Mouse (Mus musculus) ES-CJ7 (cell line): Measurements from ENCODE around the gene Tdrd7.
A peak's percentile ranks its signal among the peaks of the same experiment; 100 is the strongest.

Experiments used
- DNase-seq: peaks from one replicate; pipeline ENCODE4 v3.0.0; 2011; ENCODE audit warnings: low read depth, low spot score

The Tdrd7 gene

DNA sequence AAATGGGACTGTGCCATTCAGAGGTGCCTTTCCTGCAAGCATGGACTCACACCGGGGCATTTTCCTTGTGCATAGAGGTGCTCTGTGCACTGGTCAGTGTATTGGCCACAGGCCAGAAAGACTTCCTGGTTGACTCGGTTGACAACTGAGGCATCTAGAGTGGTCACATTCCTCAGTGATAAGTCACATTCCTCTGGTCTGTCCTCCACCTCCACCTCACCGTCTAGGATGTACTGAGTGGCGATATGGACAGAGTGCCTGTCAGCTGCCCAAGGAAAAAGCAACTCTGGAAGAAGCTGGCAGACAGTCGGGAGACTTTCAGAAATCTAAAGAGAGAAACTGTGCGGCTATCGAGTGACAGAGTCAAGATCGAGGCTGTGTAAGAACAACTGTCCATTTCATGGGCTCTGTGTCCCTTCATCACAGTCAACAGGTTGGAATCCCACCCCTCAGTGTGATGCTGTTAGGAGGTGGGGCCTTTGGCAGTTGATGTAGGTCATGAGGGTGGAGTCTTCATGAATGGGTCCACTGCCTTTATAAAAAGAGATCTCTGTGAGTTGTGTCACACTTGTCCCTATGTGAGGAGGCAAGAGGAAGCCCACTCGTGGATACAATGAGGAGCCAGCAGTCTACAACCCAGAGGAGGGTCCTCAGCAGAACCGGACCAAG lies at the start of gene Tdrd7:
TSS of gene Tdrd7 (plus strand) at position 564 of the 669 bp plus-strand sequence.
- no peak for DNase-seq

- DNase-seq: no peak
Observed at GRCm38 (mm10) chr4:45917091-45917490, 48.0 kb upstream of the Tdrd7 start.

- DNase-seq: no peak
Observed at GRCm38 (mm10) chr4:45921663-45922435, 43.3 kb upstream of the Tdrd7 start.

- DNase-seq: peak; percentile 9
Observed at GRCm38 (mm10) chr4:45924011-45924410, 41.1 kb upstream of the Tdrd7 start.

DNA sequence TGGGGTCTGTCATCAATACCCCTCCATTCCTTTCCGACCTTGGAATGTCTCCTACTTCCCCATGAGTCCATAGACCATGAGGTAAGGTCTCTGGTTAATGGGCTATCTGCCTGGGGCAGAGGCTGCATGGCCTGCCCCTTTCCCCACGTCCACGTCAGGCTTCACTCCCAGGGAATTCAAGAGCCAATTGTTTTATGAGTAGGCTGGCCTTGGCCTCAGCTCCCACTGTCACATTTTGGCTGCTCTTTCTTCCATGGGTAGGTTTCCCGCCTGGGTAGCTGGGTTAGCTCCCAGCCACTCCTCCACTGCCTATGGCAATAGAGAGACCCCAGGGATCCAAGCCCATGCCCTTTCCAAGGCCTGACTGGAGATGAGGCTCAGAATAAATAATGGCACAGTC lies 36.6 kb upstream of the Tdrd7 start:
- DNase-seq: no peak

DNA sequence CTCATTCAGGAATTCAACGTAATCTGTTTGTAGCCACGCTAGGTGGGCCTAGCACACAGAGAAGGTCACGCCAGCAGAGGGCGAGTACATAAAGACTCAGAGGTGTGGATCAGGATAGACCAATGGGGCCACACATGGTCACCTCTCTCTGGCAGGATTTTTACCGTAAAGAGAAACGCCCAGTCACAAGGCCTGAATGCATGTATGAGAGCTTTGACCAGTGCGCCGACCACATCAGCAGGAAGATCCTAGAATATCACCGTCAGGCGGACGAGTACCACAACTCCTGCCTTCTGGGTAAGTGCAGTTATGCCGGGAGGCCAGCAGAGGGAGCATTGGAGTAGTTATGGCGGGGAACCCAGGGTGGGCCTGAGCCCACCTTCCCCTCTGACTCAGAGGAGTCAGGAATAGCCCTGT lies 23.5 kb upstream of the Tdrd7 start:
- DNase-seq: peak; percentile 67

- DNase-seq: no peak
Observed at GRCm38 (mm10) chr4:45947729-45948128, 17.4 kb upstream of the Tdrd7 start.

DNA sequence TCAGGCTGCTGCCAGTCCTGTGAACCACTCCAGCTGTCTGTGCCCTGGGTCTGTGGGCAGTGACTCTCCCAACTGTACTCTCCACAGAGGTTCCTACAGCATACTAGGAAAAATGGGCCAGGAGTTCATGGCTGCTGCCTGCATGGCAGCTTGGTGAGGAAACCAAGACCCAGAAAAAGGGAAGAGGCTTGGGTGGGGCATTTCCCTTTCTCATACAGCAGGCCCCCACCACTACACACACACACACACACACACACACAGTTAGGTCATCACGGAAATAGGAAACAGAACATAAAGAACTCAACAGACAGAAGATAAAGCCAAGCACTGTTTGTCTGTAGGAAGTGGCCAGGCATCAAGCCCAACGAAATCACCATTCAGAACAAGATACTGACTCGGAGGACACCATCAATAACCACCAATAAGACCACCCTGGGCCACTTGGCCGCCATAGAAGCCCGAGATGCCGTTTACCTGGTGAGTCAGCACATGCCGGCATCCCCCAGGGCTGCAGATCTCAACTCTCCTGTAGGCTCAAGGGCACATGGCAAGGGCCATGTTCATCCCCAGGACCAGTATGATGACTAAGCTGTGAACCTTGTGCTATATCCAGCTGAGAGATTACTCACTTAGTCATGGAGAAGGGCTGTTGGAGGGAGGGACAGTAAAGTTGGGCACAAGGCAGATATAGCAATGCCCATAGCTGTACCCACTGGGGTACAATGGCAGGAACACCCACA lies 15.9 kb upstream of the Tdrd7 start:
- DNase-seq: no peak

DNA sequence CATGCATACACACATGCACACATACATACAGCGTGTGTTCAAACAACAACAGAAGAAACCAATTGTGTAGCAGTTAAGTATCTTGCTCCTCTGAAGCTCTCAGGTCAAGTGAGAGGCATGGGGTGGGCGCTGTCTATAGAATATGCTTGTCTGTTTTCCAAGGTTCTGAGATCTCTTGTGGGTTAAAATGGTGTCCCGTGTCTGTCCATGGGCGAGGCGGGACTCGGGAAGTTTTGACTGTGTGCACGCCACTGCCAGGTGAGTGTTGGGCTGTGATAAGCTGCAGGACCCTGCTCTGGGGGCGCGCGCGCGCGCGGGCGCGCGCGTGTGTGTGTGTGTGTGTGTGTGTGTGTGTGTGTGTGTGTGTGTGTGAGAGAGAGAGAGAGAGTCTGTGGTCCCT lies 13.3 kb upstream of the Tdrd7 start:
- no peak for DNase-seq

DNA sequence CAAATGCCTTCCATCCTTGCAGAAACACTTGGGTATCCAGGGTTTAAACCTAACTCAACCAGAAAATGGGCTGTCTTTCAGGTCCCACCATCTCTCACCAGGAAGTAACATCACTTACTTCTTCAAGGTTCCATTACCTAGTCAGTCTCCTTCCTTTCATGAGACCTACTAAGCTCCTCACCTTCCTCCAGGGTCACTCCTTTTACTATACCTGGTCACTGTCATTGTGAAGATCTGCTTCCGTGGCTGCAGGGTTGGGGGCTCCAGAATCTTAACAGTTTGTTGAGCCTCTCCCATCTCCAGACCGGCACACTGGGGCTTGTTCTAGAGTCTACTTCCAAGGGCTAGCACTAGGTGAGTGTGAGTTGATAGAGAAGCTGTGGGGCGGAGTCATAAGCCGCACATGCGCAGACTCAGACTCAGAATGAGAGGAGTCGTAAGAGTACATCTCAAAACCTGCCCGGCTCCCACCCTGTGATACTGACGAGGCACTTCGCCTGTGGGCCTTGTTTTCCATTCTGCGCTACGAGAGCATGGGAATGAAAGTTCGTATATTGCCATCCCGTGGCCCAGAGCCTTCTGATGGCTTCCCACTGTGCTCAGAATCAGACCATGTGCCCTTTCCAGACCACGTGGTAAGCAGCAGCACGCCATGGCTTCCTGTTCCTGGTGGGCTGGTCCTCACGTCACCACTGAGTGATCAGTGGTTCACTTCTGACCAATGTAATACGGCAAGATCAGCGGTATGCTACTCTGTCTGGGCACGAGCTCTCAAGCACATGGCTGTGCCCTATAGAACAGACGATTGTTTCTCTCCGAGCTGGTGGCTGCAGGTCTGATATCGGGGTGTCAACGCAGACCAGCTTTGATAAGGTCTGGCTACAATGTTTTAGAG lies 11.9 kb upstream of the Tdrd7 start:
- no peak for DNase-seq

DNA sequence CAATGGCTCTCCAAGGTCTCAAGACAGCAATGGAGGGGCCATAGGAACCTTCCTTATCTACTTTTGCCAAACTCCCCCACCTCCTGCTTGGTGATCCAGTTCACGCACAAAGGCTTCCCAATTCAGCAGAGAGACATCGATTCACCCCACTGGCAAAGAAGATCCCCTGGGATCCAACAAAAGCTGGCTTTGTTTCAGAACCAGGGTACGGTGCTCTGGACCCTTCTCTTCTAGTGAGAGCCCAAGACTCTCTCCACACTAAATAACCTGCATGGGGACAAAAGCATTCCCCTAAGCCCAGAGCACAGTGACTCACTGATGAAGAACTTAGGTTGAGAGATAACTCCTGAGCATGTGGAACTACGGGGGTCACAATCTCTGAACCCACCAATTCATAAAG lies 9.9 kb upstream of the Tdrd7 start:
- DNase-seq: no peak

DNA sequence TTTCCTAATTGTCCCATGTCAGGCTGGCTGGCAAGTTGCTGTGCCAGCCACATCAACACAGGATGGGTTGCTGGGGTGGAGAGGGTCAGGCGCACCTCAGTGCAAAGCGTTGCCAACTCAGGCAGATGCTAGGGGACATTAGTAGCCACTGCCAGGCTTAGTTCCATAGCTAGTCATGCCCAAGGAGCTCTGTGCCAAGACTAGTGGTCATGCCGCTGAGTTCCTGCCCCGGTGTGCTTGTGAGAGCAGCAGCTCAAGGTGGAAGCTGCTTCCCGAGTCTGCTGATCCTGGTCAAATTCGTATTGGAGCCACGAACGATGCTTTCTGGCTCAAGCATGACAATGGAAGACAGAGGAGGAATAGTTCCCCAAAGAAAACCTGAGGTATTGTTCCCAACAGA lies 9.0 kb upstream of the Tdrd7 start:
- no peak for DNase-seq

DNA sequence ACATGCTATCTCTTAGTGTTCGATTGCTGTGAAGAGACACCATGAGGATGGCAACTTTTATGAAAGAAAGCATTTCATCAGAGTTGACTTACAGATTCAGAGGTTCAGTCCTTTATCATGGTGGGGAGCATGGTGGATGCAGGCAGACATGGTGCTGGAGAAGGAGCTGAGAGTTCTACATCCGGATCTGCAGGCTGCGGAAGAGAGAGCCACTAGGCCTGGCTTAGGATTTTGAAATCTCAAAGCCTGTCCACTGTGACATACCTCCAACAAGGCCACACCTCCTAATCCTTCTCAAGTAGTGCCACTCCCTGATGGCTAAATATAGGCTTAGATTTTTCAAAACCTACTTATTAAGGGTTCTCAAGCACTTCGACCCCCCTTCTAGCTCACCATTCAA lies 8.4 kb upstream of the Tdrd7 start:
- DNase-seq: no peak

DNA sequence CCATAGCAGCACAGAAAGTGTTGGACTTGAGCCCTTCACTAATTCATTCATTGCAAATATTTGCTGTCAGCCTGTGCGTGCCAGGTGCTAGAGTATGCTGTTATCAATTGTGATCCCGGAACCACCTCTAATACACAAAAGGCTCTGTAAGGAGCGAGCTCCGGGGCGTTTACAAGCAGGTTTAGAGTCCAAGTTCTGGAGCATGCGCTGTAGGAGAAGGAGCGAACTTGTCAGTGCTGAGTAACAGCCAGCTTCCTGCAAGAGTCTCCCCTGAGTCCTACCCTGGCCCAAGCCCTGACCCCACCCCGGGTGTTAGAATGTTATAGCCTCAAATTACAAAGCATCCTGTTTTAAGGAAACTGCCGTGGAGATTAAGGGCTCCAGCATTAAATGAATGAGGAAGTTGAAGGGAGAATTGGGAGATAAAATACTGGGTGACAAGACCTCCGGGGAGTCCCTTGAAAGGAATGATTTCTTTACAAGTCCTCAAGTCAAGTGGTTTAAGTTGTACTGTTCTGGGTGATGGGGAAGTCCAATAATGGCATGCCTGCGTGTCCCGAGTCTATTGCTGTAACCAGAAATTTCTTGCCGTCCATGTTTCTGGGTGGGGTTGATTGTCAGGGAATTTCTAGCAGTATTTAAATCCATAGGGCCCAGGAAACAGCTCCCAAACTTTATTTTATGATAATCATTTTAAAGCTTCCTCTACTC lies 758 bp downstream of the Tdrd7 start:
- DNase-seq: no peak

- DNase-seq: no peak
Observed at GRCm38 (mm10) chr4:45966716-45967115, 1.6 kb downstream of the Tdrd7 start.

- DNase-seq: no peak
Observed at GRCm38 (mm10) chr4:45967479-45968341, 2.6 kb downstream of the Tdrd7 start.

DNA sequence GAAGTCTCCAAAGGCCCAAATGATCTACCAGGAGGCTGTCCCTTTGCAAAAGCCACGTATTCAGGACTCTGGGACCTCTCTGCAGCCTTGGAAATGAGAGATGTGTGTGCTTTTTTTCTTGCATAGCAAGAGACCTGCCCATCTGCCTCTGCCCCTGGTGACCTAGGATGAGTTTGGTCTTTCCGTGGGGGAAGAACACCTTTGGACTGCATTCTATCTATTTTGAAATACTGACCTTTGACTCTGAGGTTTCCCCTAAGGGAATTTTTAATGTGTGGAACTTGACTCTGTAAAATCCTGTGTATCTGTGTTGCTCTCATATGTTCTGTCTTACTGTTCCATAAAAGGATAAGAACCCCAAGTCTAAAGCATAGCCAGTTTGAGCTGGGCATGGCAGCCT lies 3.9 kb downstream of the Tdrd7 start:
- no peak for DNase-seq

- DNase-seq: no peak
Observed at GRCm38 (mm10) chr4:45970048-45970560, 5.0 kb downstream of the Tdrd7 start.

DNA sequence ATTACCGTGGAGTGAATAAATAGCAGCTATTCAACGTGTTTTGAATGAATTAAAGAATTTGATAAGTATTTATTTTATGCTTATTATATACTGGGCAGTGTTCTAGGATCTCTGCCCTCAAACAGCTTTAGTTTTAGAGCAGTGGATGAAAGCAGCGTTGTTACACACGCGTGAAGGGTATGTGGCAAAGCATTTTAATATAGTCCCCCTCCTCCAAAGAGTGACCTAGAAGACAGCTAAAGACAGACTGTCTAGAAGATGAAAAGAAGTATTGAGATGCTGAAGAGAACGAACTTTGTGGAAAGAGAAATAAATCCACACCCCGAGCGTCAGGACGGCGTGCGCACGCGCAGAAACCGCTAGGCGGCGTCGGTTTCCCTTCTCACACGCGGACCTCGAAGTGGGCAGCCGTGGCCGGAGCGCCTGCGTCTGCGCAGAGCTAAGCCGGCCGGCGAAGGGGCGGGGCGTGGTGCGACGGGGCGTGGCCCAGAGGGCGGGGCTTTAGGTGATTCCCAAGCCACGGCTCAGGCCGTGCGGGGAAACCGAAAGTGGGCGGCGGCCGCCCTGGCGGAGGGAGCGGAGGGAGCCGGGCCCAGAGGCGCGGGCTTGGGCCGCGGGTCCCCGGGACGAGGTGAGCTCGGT lies 6.8 kb downstream of the Tdrd7 start:
- DNase-seq: peak; percentile 89
